Mouse (Mus musculus): Measurements from ENCODE around the gene Aanat.

GRCm38 (mm10) chr11:116645446-116646110 lies 59.3 kb downstream of the Aanat start:
- no peak for TF ChIP-seq GATA1 (IDR thresholded peaks at IDR 0.05; ENCODE audit: low read length)
- no peak for TF ChIP-seq TAL1 (IDR thresholded peaks at IDR 0.05; ENCODE audit: low read length)

All from erythroblast, embryonic 14.5 days (primary cell).